ENCODE assay signal across 20 mouse cellular contexts in genomic region chr3:34434901-34435300, GRCm38 (mm10).
DNase-seq lines count a peak whose midpoint lies in the region; ATAC-seq and TF ChIP-seq lines count a peak whose summit lies in the region.
"Had no signal": no experiment of that assay in that cellular context is flagged by ENCODE, and none has a peak within 500 bp of the region (broad histone marks: within the 10 kb centered on the region; RNA-seq: fewer than 3 reads in every experiment).

No protein-coding gene starts in this region.

- no peak for TF ChIP-seq EP300 in stomach, postnatal 0 days (optimal IDR thresholded peaks at IDR 0.05)

- H3K4me2 ChIP-seq in forebrain, embryonic 16.5 days (ENCODE audit: low read length), result peak overlapping the region; percentile 46
- H3K4me2 ChIP-seq in stomach, postnatal 0 days (replicated peaks; ENCODE audit: low read depth), result no peak overlapping the region

- H3K9me3 ChIP-seq in forebrain, embryonic 16.5 days (ENCODE audit: control insufficient read depth, low read length), result no peaks in the 10 kb centered on the region
- no peaks in the 10 kb centered on the region for H3K9me3 ChIP-seq in stomach, postnatal 0 days (ENCODE audit: control insufficient read depth, low read length)

- H3K4me3 ChIP-seq in left cerebral cortex, adult 2 months, result peak overlapping the region; percentile 19
- H3K4me3 ChIP-seq in forebrain, embryonic 16.5 days (replicated peaks; ENCODE audit: low read length), result peak overlapping the region; percentile 20
- no peak overlapping the region for H3K4me3 ChIP-seq in stomach, postnatal 0 days (ENCODE audit: low read depth, low read length)
- H3K4me3 ChIP-seq: megakaryocyte, embryonic 14.5 days; myocyte had no signal

- intact Hi-C loops in heart, postnatal 10 days (cut with DNase I), result no loop called here
- intact Hi-C loops in left cerebral cortex, adult 2 months (cut with DNase I), result no loop called here
- intact Hi-C loops in left cerebral cortex, postnatal 4 days (cut with DNase I), result no loop called here
- intact Hi-C loops in left cerebral cortex, postnatal 10 days (cut with DNase I), result loop anchor here (5.0 kb wide), 1 partner anchor 103 kb away; no protein-coding TSS in a partner anchor

- H3K36me3 ChIP-seq in forebrain, embryonic 16.5 days (ENCODE audit: control insufficient read depth, insufficient read depth), result no peaks in the 10 kb centered on the region
- no peaks in the 10 kb centered on the region for H3K36me3 ChIP-seq in stomach, postnatal 0 days (ENCODE audit: control insufficient read depth, insufficient read depth, low read length)

- TF ChIP-seq POLR2A in brain, embryonic 14.5 days (IDR thresholded peaks at IDR 0.05; ENCODE audit: borderline replicate concordance, extremely low read depth, insufficient read depth, insufficient read length, poor library complexity, severe bottlenecking), result no peak

- H3K27ac ChIP-seq in left cerebral cortex, adult 2 months, result peak overlapping the region; percentile 53
- peak overlapping the region; percentile 19; the same call in 1 of the 2 replicates for H3K27ac ChIP-seq in forebrain, embryonic 16.5 days (ENCODE audit: low read length)
- H3K27ac ChIP-seq in stomach, postnatal 0 days (replicated peaks), result no peak overlapping the region

- H3K4me1 ChIP-seq in forebrain, embryonic 16.5 days (replicated peaks; ENCODE audit: control insufficient read depth, insufficient read depth, low read length), result peaks cover 8% of the 10 kb centered on the region
- no peaks in the 10 kb centered on the region for H3K4me1 ChIP-seq in stomach, postnatal 0 days (replicated peaks; ENCODE audit: control insufficient read depth, insufficient read depth)
- H3K4me1 ChIP-seq: megakaryocyte, embryonic 14.5 days had no signal

- 0 out of 2 replicates have a peak, but pooled peaks cover 3% of the 10 kb centered on the region for H3K27me3 ChIP-seq in forebrain, embryonic 16.5 days (replicated peaks; ENCODE audit: control insufficient read depth, insufficient read depth, low read length)
- no peaks in the 10 kb centered on the region for H3K27me3 ChIP-seq in stomach, postnatal 0 days (ENCODE audit: control insufficient read depth, insufficient read depth, low read length)
- H3K27me3 ChIP-seq: megakaryocyte, embryonic 14.5 days had no signal

- peak; percentile 48 for ATAC-seq in forebrain, embryonic 16.5 days
- no peak for ATAC-seq in stomach, postnatal 0 days (ENCODE audit: low FRiP score, low TSS enrichment)
- ATAC-seq: liver, postnatal 0 days had no signal

- DNase-seq in heart, adult 11 months, result peak; percentile 17
- no peak for DNase-seq in heart, postnatal 10 days
- no peak for DNase-seq in left cerebral cortex, adult 2 months (ENCODE audit: extremely low spot score in 1 of 2, low spot score in 2 of 2)
- no peak for DNase-seq in left cerebral cortex, postnatal 4 days
- peak; percentile 85 for DNase-seq in brain, embryonic 14.5 days (ENCODE audit: low read depth)
- no peak for DNase-seq in left cerebral cortex, postnatal 10 days (ENCODE audit: extremely low spot score in 1 of 2, low spot score in 2 of 2)
- DNase-seq in stomach, postnatal 0 days (ENCODE audit: low spot score), result no peak
- DNase-seq: adrenal gland, postnatal 10 days; cerebellum, adult 2 months; heart, postnatal 36 days; kidney, adult 2 months; kidney, postnatal 25 days; layer of hippocampus, adult 9-11 months; liver; liver, postnatal 0 days; lung, postnatal 14 days; thymus, adult 2 months had no signal

- H3K9ac ChIP-seq in forebrain, embryonic 16.5 days (replicated peaks; ENCODE audit: low read depth, low read length), result no peak overlapping the region; the same call in 1 of the 2 replicates
- no peak overlapping the region for H3K9ac ChIP-seq in stomach, postnatal 0 days (ENCODE audit: low read length)
- H3K9ac ChIP-seq: liver, postnatal 0 days had no signal

- 7% methylated on average over 9 of the region's 9 CpGs for WGBS in forebrain, embryonic 16.5 days
- 56% methylated on average over 9 of the region's 9 CpGs for WGBS in stomach, postnatal 0 days

- TF ChIP-seq CTCF in left cerebral cortex, adult 2 months (IDR thresholded peaks at IDR 0.05), result no peak
- TF ChIP-seq CTCF in brain, embryonic 14.5 days (IDR thresholded peaks at IDR 0.05; ENCODE audit: borderline replicate concordance, extremely low read depth, insufficient read depth, insufficient read length), result no peak
- TF ChIP-seq CTCF in stomach, postnatal 0 days (IDR thresholded peaks at IDR 0.05; ENCODE audit: low read depth), result no peak

Comparison
In these comparisons a context has a peak if more than half of its experiments do, and no peak if none do; other contexts are left out.
1. DNase-seq: peak in heart, adult 11 months (single experiment) and brain, embryonic 14.5 days (single experiment); none in heart, postnatal 10 days (0 of 2), left cerebral cortex, adult 2 months (0 of 2), left cerebral cortex, postnatal 4 days (single experiment), left cerebral cortex, postnatal 10 days (0 of 2) and stomach, postnatal 0 days (single experiment).